Mouse (Mus musculus) ovary, postnatal 10 days (tissue): ENCODE results near the gene Bloc1s3.

Experiments
- DNase-seq: peaks from one replicate; pipeline ENCODE4 v3.0.0; 2022; ENCODE audit warnings: low spot score

Gene Bloc1s3

GRCm38 (mm10) chr7:19455186-19455585 lies 53.0 kb downstream of the Bloc1s3 start:
- no peak for DNase-seq
